Mouse (Mus musculus) limb, embryonic 10.5 days (tissue): Measurements from ENCODE around the gene Ttc9b. TPM values are rescaled to one million over a fixed set of nuclear protein-coding genes. Genes with fewer than 3 reads are reported as not detected.

Source experiments
- DNase-seq: peaks from one replicate; pipeline ENCODE4 v3.0.0-alpha.2; 2017; ENCODE audit warnings: low spot score
- H3K27ac ChIP-seq: fragments of 300-500 bp; sonication (generic); 2 replicates; pipeline ENCODE4 v1.5.1; 2016; ENCODE audit warnings: mild to moderate bottlenecking
- H3K27me3 ChIP-seq: fragments of 300-500 bp; sonication (generic); 2 replicates; pipeline ENCODE4 v1.6.1; 2016; ENCODE audit warnings: low read depth, mild to moderate bottlenecking; ENCODE audit not compliant: poor library complexity, severe bottlenecking
- H3K36me3 ChIP-seq: fragments of 300-500 bp; sonication (generic); 2 replicates; pipeline ENCODE4 v1.6.1; 2016; ENCODE audit warnings: mild to moderate bottlenecking, moderate library complexity
- H3K4me1 ChIP-seq: fragments of 300-500 bp; sonication (generic); 2 replicates; pipeline ENCODE4 v1.6.1; 2016
- H3K4me3 ChIP-seq: fragments of 300-500 bp; sonication (generic); 2 replicates; pipeline ENCODE4 v1.5.1; 2016; ENCODE audit warnings: mild to moderate bottlenecking, moderate library complexity
- H3K9me3 ChIP-seq: fragments of 300-500 bp; sonication (generic); replicated peaks from 2 replicates; pipeline ENCODE4 v1.6.1; 2016; ENCODE audit warnings: mild to moderate bottlenecking
- WGBS: fragments of 180-500 bp; shearing (Covaris S2); methylation state at CpG from one replicate; pipeline ENCODE4 v1.1.7; 2016; 5-methylcytosine and 5-hydroxymethylcytosine counted together
- polyA plus RNA-seq: library from polyadenylated mRNA; unstranded; fragments of >200 nt; fragmentation: Nextera tagmentation; extraction: Ambion mirVana; gene quantifications from 2 replicates; pipeline ENCODE4 v1.2.1, GENCODE M21; 2016

Gene Ttc9b
- polyA plus RNA-seq, 1 experiment from 2014 or later, result 0.23 TPM

DNA sequence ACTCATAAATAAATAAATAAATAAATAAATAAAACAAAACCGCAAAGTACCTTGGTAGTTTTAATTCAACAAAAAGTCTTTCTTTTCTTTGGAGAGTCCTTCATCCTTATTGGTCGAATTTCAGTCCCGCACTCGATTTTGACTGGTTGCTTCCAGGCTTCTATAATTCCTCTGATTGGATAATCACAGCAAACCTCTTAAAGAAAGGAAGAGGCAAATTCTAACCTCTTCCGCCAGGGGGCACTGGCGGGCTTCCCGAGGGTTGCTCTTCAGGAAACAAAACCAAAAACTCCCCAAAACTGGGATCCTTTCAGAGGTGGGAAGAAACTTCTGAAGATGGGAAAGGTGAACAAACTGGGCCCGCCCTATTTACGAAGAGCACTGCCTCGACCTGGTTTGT lies 2.8 kb upstream of the Ttc9b start:
- no peak overlapping the region for H3K27ac ChIP-seq
- peaks cover 9% of the 10 kb centered on the region for H3K4me1 ChIP-seq
- H3K4me3 ChIP-seq, result peak overlapping the region; percentile 15; the same call in 1 of the 2 replicates
- H3K27me3 ChIP-seq, result peaks cover 42% of the 10 kb centered on the region
- 4% methylated on average over 10 of the region's 10 CpGs for WGBS
- H3K36me3 ChIP-seq, result no peaks in the 10 kb centered on the region
- no peaks in the 10 kb centered on the region for H3K9me3 ChIP-seq
- DNase-seq, result peak; percentile 79

DNA sequence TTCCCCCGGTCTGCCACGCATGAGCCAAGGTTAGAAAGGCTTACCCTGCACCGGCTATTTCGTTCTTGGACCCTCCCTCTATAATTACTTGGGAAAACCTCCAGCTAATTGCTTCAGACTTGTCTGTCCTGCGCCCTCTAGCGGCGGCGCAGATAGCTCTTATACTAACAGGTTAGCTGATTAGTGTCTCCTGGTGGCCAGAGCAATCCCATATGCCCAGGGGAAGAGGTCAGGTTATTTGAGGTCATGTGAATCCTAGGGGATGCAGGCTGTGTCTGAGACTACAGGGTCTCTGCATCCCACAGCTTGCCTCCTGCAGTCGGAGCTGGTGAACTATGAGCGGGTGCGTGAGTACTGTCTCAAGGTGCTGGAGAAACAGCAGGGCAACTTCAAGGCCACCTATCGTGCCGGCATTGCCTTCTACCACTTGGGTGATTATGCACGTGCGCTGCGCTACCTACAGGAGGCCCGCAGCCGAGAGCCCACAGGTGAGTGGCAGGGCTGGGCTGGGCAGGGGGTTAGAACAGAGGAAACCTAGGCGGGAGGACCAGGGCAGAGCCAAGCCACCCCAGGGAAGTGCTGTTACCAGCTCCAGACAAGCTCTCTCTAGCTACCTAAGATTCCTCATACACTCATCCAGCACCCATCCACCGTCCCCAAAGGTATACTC lies 1.0 kb downstream of the Ttc9b start:
- WGBS, result 66% methylated on average over 20 of the region's 20 CpGs
- H3K27ac ChIP-seq, result no peak overlapping the region
- H3K9me3 ChIP-seq, result no peaks in the 10 kb centered on the region
- H3K27me3 ChIP-seq, result peaks cover 80% of the 10 kb centered on the region
- H3K36me3 ChIP-seq, result peaks cover 24% of the 10 kb centered on the region
- DNase-seq, result no peak
- H3K4me1 ChIP-seq, result peaks cover 14% of the 10 kb centered on the region
- no peak overlapping the region for H3K4me3 ChIP-seq

DNA sequence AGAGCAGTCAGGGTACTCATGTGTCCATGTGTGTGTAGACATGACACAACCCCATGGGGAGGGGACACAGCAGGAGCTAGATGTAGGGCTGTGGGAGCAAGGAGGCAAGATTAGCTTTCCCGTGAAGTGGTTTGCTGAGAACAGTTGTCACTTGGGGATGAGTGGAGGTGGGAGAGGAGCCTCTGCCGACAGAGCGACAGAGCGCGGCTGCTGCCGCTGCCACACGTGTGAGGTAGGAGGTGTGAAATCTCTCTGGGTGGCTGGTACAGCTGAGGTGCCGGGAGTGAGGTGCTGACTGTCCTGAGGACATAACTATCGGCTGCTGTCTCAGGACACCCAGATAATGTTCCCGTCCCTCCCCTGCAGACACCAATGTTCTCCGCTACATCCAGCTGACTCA lies 1.8 kb downstream of the Ttc9b start:
- DNase-seq, result no peak
- no peaks in the 10 kb centered on the region for H3K9me3 ChIP-seq
- H3K4me1 ChIP-seq, result peaks cover 14% of the 10 kb centered on the region
- peaks cover 86% of the 10 kb centered on the region for H3K27me3 ChIP-seq
- H3K36me3 ChIP-seq, result peaks cover 24% of the 10 kb centered on the region
- no peak overlapping the region for H3K27ac ChIP-seq
- no peak overlapping the region for H3K4me3 ChIP-seq
- 47% methylated on average over 11 of the region's 11 CpGs for WGBS

DNA sequence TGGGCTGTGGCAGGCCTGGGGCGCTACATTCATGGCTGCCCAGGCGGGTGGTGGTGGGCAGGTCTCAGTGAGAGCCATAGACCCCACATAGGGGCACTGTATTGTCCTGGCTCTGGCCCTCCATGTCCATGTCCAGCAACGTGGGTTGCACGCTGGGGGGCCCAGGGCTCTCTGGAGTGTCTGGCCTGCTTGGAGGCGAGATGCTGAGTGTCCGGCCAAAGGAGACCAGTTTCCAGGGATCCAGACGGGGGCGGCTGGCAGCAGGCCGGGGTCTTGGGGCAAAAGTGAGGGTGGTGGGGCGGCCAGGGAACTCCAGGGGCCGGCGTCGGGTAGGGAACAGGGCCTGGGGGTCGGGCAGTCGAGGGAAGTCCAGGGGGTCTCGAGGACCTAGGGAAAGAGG lies 2.9 kb downstream of the Ttc9b start:
- DNase-seq, result no peak
- peaks cover 14% of the 10 kb centered on the region for H3K4me1 ChIP-seq
- H3K4me3 ChIP-seq, result no peak overlapping the region
- peaks cover 93% of the 10 kb centered on the region for H3K27me3 ChIP-seq
- H3K9me3 ChIP-seq, result no peaks in the 10 kb centered on the region
- H3K27ac ChIP-seq, result no peak overlapping the region
- H3K36me3 ChIP-seq, result peaks cover 28% of the 10 kb centered on the region
- 88% methylated on average over 16 of the region's 16 CpGs for WGBS

DNA sequence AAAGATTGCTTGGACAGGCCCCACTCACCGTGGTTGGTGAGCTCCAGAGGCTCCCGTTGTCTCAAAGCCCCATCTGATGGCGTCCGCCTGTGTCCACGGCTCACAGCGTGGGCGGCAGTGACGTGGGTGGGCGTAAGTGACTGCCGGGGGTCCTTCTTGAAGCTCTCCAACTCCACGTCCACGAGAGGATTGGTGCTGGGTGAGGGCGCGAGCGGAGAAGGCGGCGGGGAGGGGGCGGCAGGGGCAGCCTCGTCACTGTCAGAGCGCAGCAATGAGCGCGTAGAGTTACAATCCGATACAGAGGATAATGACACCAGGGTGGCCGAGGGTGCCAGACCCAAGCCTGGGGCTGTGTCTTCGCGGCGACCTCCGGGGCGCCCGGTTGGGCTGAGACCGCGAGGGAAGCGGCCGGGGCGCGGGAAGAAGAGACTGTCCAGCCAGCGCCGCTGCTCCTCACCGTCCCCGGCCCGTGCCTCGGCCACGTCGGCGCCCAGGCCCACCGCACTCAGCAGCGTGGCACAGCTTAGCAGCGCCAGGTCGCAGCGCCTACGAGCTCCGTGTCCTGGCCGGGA lies 4.2 kb downstream of the Ttc9b start:
- H3K27me3 ChIP-seq, result peaks cover 82% of the 10 kb centered on the region
- H3K36me3 ChIP-seq, result peaks cover 28% of the 10 kb centered on the region
- WGBS, result 26% methylated on average over 47 of the region's 53 CpGs
- H3K9me3 ChIP-seq, result no peaks in the 10 kb centered on the region
- H3K27ac ChIP-seq, result no peak overlapping the region
- DNase-seq, result no peak
- H3K4me1 ChIP-seq, result peaks cover 14% of the 10 kb centered on the region
- H3K4me3 ChIP-seq, result peak overlapping the region; percentile 27; the same call in 1 of the 2 replicates

DNA sequence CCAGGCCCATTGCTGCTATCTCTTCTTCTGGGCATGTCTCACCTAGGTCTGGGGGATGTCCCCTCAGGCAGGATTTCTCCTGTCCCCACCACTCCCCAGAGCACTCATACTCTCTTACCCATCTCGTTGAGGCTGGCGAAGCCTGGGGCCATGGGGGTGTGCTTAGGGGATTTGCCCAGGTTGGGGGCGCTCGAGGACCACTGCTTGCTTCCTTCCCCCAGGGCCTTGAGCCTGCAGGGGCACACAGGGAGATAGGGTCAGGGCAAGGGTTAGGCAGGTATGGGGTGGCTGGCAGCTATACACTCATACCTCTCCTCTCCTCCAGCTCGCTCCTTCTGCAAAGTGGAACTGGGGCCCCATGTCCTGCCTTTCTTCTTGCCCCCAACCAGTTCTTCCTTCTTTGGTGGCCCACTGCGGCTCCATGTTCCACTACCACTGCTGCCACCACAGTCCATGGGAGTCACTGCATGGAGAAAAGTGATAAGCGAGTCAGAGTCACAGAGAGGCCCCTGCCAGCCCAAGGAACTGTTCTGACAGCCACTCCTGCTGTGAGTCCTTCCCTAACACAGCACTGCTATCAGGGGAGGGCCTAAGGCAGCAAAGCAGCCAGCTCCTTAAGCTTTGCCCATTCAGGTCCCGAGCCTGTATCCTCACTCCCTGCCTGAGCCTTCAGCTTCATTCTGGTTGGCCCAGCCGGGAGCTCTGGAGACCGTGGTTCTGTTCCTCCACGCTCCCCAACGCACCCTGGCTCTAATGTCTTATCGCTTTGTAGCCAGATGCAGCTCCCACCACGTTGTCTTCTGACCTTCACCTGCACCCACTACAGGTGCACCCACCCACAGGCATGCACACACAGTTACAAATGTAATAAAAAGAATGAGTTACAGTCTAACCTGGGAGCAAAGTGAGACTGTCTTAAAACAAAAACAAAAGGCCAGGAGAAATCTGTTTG lies 5.3 kb downstream of the Ttc9b start:
- DNase-seq, result no peak
- Histone ChIP-seq H3K9me3 (no peaks in the 10 kb centered on the region), H3K4me1 (peaks cover 8% of the 10 kb centered on the region), H3K27me3 (peaks cover 71% of the 10 kb centered on the region), H3K36me3 (peaks cover 28% of the 10 kb centered on the region), H3K4me3 (no peak overlapping the region), H3K27ac (no peak overlapping the region)
- WGBS, result 56% methylated on average over 14 of the region's 14 CpGs

DNA sequence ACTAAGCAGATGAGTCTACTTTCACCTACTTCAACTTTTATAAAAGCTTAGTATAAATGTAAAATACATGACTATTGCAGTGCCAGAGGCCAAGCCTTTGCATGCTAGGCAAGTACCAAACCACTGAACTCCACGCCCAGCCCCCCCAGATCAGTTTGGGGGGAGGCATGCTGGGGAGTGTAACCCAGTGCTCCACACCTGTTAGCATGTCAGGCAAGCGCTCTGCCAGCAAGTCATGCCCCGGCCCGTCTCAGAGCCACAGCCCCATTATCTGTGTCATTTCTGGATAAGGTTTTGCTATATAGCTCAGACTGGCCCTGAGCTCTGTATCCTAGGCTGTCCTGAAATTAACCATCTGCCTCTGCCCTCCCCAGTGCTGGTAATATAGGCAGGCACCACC lies 8.3 kb downstream of the Ttc9b start:
- H3K4me1 ChIP-seq, result peaks cover 5% of the 10 kb centered on the region
- no peak overlapping the region for H3K27ac ChIP-seq
- H3K36me3 ChIP-seq, result peaks cover 41% of the 10 kb centered on the region
- H3K4me3 ChIP-seq, result no peak overlapping the region
- 90% methylated on average over 4 of the region's 4 CpGs for WGBS
- no peaks in the 10 kb centered on the region for H3K9me3 ChIP-seq
- no peak for DNase-seq
- peaks cover 52% of the 10 kb centered on the region for H3K27me3 ChIP-seq

DNA sequence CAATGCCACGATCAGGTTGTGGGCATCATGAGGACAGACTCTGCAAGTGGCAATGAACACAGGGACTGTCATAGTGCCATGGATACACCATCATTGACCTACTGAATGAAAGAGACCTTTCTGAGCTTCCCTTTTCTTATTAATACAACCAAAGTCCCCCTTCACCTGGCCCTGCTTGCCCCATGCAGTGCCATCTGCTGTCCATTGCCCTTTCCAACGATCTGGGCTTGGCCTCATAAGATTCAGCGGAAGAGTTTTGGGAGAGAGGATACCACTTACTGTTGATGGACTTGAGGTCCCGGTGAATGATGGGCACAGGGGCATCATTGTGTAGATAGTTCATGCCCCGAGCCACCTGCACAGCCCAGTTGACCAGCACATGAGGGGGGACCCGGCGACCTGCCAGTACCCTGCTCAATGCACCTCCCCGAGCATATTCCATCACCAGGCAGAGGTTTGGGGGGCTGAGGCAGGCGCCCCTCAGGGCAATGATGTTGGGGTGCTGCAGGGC lies 19.4 kb downstream of the Ttc9b start:
- Histone ChIP-seq H3K4me1 (peaks cover 27% of the 10 kb centered on the region), H3K27ac (0 out of 2 replicates have a peak overlapping the region, but pooled peaks have one; percentile 92), H3K27me3 (no peaks in the 10 kb centered on the region), H3K36me3 (peaks cover 30% of the 10 kb centered on the region), H3K9me3 (no peaks in the 10 kb centered on the region), H3K4me3 (peak overlapping the region; percentile 91)
- DNase-seq, result peak; percentile 38
- 67% methylated on average over 9 of the region's 9 CpGs for WGBS

DNA sequence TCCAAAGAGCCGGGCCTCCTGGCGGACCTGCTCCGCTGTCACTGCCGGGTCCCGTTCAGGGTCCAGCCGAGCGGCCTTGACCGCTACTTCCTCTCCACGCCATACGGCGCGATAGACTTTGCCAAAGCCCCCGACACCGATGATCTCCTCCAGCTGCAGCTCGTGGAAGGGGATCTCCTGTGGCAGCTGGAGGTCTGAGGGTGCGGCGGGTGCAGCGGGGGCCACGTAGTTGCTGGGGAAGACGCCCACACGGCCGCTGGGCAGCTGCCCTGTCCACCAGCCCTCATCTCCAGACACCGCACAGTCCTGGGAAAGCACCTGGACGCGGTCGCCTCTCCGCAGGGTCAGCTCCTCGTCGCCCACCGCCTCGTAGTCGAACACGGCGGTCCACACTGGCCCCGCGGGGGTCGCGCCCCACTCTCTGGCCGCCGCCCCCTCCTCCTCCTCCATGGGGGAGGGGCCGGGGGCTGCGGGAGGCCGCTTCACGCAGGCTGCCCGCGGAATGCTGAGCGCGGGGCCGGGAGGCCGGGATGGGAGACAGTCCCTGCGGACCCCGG lies 19.9 kb downstream of the Ttc9b start:
- Histone ChIP-seq H3K36me3 (peaks cover 25% of the 10 kb centered on the region), H3K9me3 (no peaks in the 10 kb centered on the region), H3K4me3 (peak overlapping the region; percentile 91), H3K27ac (peak overlapping the region; percentile 92), H3K27me3 (no peaks in the 10 kb centered on the region), H3K4me1 (peaks cover 27% of the 10 kb centered on the region)
- DNase-seq, result peak; percentile 49
- WGBS, result 1% methylated on average over 52 of the region's 52 CpGs

DNA sequence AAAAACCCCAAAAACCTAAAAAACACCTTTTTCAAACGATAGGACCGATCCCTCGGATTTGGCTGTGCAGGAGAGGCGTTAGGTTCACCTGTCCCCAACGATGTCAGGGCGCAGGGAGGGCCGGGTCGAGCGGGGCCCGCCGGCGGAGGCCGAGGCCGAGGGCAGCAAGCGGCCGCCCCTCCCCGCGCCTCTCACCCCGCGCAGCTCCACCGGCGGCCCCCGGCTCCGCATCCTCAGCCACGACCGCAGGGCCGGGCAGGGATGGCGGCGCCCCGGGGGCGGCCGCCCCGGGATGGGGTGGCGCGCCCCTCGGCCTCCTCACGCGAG lies 20.4 kb downstream of the Ttc9b start:
- under 1% methylated on average over 38 of the region's 38 CpGs for WGBS
- peak overlapping the region; percentile 92 for H3K27ac ChIP-seq
- peaks cover 27% of the 10 kb centered on the region for H3K4me1 ChIP-seq
- no peaks in the 10 kb centered on the region for H3K27me3 ChIP-seq
- no peak for DNase-seq
- no peaks in the 10 kb centered on the region for H3K9me3 ChIP-seq
- H3K4me3 ChIP-seq, result peak overlapping the region; percentile 91
- H3K36me3 ChIP-seq, result peaks cover 21% of the 10 kb centered on the region

DNA sequence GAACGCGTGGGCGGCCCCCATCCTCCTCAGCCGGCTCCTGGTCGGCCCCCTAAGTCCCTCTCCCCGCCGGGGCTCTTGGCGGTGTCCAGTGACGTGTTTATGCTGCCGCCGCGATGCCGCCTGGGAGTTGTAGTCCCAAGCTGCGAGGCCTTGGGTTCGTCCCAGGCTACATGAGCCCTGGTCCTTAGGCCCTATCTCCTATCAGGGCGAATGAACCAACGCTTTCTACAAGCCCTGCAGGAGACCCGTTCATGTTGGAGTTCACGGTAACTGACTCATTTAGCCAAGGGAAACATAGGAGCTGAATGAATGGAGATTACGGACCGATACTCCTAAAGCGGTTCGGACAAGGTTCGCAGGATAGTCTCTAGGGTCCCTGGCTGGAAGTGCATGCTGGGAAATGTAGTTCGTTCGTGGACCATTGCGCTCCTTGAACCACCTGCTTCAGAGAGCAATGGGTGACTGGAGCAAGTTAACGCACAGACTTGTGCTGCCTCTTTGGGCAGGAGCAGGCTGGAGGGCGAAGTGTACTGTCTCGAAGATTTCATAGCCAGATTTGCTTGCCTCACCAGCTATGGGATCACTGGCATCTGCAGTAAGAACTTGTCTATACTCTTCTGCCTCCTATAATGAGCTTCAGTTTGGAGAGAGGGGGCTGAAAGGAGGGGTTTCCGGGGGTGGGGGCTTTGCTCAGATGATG lies 21.0 kb downstream of the Ttc9b start, which contains the start of gene Map3k10:
Gene Map3k10, minus strand, starts transcription at position 77 of the 700 bp plus-strand sequence.
- Histone ChIP-seq H3K27ac (peak within 1 kb of the TSS; percentile 92), H3K4me1 (peaks cover 27% of the 10 kb centered on the region), H3K27me3 (no peaks in the 10 kb centered on the region), H3K9me3 (no peaks in the 10 kb centered on the region), H3K4me3 (peak within 1 kb of the TSS; percentile 91), H3K36me3 (peaks cover 21% of the 10 kb centered on the region)
- DNase-seq, result peak; percentile 95
- under 1% methylated on average over 31 of the region's 31 CpGs for WGBS

DNA sequence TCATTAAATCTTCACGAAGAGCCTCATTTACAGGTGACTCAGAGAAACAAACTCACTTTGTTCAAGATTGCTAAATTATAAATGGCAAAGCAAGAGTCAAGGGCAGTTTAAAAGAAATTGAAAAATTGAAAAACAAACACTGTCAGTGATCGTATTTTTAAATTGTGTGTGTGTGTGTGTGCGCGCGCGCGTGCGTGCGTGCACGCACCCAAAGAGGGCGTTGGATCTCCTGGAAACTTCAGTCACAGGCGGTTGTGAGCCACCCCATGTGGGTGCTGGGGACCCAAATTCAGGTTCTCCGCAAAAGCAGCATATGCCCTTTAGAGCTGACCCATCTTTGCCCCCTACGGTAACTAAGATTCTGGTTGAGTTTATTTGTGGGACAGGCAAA lies 21.5 kb downstream of the Ttc9b start:
- Histone ChIP-seq H3K27ac (peak overlapping the region; percentile 92), H3K4me3 (peak overlapping the region; percentile 91), H3K27me3 (no peaks in the 10 kb centered on the region), H3K9me3 (no peaks in the 10 kb centered on the region), H3K36me3 (peaks cover 18% of the 10 kb centered on the region), H3K4me1 (peaks cover 27% of the 10 kb centered on the region)
- 34% methylated on average over 14 of the region's 14 CpGs for WGBS
- DNase-seq, result no peak
